Mouse (Mus musculus) mesoderm, embryonic 11.5 days (tissue): Measurements from ENCODE around the gene Nab2.
A peak's percentile ranks its signal among the peaks of the same experiment; 100 is the strongest.

ENCODE experiments used
- DNase-seq: peaks from one replicate; pipeline ENCODE4 v3.0.0-alpha.2; 2012; ENCODE audit warnings: low read depth, low spot score

Gene Nab2

GRCm38 (mm10) chr10:127615591-127615990 lies 52.8 kb downstream of the Nab2 start:
- no peak for DNase-seq

DNA sequence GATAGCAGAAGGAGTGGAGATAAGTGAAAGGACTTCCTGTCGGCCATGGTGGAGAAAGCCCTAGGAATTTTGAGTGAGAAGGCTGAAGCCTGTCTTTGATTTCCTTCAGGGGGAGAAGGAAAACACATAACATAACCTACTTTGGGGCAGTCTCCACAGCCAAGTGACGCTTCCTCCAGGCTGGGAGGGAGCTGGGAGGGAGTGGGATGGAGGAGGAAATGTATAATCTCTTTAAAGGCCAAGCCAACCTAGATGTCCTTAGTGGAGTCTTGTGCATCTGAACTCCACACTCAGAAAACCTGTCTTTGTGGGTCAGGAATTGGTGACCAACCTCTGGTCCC lies 53.4 kb downstream of the Nab2 start:
- DNase-seq: no peak

DNA sequence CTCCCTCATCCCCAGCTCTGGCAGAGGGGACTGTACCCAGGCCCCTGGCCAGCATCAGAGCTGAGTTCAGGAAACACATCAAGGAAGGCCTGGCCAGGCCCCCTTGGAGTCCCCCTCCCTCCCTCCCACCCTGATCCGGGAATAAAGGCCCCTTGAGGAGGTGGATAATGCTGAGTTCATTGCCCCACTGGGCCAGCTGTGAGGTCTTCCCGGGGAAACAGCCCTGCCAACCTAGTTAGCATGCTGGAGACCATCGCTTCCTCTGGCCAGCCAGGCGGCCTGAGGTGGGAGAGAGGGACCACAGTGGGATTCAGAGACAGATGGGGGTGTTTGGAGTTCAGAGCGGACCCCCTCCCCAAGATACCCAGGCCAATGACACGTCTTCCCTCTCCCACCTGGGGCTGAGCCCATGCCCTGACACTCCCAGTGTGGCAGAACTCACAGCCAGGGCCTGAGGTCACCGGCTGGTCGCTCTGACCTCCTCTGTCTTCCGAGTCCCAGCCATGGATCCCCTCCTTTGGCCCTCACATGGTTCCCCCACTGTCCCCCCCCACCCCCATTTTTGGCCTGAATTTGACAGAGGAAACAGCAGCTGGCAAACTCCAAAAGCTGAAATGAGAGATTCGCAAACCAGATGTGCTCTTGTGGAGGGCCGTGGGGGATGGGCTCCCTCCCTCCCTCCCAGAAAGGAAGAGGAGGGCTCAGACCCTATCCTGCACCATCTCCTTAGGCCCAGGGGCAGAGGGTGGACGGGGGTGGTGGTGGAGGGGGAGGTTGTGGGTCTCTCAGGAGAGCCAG lies 53.9 kb downstream of the Nab2 start:
- peak; percentile 59 for DNase-seq

DNA sequence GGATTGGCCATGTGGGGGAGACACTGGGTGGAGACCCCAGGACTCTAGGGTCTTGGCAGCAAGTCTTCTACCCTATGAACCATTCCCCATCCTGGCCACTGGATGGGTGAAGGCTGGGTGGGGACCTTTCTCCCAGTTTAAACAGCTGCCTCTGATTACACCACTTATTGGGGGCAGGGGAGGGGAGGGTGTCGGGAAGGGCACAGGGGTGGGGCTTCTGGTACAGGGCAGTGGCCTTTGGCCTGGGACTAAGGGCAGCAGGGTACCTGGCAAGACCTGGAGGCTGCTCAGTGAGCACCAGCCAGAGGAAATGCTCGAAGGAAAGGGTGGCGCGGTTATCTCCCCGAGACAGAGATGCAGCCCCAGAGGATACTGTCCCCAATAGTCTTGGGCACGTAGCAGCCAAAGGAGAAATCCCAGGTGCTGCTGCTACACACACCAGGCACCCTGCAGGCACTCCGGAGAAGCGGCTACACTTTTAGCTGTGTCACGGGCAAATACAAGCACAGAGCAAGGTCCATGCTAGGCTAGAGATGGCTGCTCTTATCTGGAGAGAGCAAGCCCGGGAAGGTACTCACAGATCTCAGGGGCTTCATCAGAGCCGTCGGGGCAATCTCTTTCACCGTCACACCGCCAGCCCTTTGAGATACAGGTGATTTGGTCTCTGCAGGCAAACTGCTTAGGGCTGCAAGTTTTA lies 56.1 kb downstream of the Nab2 start:
- no peak for DNase-seq
